Mouse (Mus musculus) lung, postnatal 14 days (tissue): ENCODE measurements at regions not wholly inside any gene's neighbourhood (a gene's known extent, or its start where the extent isn't known, plus 50 kb on each side); places are given as distances from the start of the nearest gene placed in this dataset.
A peak's percentile ranks its signal among the peaks of the same experiment; 100 is the strongest.
"Not testable (repeated sequence)": the region's sequence is repeated elsewhere in the genome, so short reads cannot be mapped to it uniquely, and the experiment has no call there.

Experiments
- DNase-seq: peaks from one replicate; pipeline ENCODE4 v3.0.0; 2021

DNA sequence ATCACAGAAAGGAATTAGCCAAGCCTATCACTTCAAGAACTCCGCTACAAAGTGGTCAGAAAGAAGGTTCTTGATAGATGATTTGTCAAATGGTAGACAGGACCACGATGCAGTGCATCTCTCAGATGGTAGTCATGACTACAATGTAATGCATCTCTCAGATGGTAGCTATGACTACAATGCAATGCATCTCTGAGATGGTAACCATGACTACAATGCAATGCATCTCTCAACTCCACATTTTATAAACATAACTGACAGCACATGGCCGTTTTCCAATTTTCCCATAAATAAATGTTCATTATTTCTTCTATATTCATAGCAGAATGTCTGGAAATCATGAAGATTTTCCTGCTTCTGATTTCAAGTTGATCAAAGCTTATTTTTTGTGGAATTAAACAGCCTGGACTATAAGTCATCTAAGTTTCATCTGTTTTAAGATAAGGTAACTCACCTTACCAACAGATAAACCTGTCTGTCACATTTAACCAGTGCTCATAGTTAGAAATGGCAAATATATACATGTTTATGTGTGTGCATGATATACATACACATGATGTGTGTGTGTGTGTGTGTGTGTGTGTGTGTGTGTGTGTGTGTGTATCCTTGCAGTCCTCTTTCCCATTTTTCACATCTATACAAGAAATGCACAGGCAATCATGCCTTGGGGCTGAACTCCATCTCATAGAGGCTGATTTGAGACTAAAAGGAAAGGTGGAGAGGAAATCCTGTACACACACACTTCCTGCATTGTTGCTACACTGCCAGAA lies 122.4 kb downstream of the Phf3 start:
- DNase-seq = no peak

DNA sequence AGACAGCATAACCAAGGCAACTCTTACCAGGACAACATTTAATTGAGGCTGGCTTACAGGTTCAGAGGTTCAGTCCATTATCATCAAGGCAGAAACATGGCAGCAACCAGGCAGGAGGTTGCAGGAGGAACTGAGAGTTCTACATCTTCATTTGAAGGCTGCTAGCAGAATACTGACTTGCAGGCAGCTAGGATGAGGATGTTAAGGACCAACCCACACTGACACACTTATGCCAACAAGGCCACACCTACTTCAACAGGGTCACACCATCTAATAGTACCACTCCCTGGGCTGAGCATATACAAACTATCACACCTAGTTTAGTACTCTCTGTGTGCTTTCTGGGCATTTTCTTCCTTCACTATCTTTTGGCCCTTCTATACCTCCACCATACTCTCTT lies 131.8 kb downstream of the Phf3 start:
- DNase-seq = no peak

GRCm38 (mm10) chr1:30740831-30741230 lies 132.9 kb downstream of the Phf3 start:
- peak; percentile 53 for DNase-seq

- DNase-seq = no peak
These were observed 152.2 kb downstream of the Phf3 start for GRCm38 (mm10) chr1:30721519-30721918.

DNA sequence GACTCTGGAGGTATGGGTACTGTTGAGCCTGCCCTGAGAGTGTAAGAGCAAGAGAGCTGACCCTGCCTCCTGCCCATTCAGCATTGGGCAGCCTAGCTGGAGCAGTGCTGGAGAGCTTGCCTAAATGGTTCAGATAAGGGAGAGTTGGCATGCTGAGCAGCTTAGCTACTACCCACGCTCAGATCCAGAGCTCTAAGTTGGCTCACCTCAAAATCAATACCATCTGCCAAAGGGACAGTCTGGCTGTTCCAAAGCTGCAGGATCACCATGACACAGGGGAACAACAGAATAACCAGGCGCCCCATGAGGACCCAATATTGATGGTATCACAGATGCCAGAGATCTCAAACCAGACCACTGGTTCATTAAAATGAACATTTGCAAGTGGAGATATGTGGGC lies 152.9 kb downstream of the Phf3 start:
- DNase-seq = no peak

DNA sequence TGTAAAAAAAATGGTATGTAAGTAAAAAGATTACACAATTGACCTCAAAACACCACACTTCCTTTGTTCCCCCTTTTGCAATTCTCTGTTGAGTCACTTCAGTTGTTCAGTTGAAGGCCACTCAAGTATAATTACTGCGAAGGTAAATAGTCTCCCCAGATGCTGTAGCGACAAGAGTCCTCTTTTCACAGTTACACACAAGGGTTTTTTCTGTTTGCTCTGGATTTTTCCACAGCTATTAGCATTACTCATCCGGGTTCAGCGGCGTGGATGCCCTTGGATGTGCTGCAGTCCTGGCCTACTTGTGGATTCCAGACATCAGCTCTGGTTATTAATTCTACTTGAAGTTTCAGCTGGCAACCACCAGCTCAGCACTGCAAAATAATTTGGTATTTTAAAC lies 155.1 kb downstream of the Phf3 start:
- DNase-seq = peak; percentile 27

DNA sequence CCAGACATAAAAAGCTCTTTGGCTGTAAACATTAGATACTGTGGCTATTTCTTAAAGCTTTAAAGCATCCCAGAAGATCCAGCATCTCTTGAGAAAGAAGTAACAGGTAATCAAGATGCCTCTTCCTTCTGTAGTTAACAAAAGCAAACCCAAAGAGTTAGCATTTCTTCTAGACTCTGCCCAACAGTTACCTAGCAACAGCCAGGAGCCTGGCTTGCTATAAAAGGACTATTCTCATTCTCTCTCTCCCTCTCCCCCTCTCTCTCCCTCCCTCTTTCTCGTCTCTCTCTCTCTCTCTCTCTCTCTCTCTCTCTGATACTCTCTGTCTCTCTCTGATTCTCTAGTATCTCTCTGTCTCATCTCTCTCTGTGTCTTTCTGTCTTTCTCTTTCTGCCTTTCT lies 157.4 kb downstream of the Phf3 start:
- no peak for DNase-seq

DNA sequence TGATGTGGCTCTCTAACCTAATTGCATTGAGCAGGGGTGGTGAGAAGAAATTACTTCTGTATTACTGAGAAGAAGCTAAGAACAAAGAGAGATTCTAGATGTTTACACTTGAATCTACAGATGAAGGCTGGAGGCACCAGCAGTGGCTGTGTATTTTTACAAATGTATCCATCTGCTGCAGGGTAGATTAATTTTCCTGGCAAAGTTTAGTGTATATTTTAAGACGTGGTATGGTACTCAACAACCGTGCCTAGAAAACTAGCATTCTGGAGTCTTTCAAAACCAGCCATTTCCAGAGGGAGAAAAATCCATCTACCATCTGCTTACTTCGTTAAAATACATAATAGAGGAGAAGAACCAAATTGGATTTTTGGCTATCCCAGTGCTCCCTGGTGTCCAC lies 172.6 kb downstream of the Phf3 start:
- DNase-seq = no peak

DNA sequence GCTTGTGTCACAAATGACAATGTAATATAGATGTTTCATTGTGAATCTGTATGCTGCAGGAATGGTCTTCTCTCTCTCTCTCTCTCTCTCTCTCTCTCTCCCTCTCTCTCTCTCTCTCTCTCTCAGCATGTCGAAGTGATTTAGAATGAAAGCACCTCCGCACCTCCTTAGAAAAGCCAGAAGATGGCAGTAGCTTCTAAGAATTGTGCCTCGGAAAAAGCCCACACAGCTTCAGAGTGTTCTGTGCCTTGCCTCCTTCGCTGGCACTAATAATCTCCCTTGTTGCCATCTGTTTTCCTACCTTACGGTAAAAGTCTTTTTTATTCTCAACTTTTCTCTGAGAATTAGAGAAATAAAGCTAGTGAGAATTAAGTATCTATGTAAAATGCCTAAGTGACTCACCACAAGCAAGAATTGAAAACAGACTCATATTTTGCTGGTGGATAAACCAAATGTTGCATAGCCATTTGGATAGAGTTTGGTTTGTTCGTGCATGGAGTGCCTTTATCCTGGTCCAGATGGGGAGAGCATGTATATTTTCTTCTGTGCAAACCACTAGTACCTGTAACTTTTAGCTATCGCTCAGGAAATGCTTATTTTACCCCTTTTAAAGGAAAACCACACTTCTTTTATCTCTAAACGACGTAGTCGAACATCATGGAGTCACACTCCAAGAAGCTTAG lies 173.2 kb downstream of the Phf3 start:
- no peak for DNase-seq

DNA sequence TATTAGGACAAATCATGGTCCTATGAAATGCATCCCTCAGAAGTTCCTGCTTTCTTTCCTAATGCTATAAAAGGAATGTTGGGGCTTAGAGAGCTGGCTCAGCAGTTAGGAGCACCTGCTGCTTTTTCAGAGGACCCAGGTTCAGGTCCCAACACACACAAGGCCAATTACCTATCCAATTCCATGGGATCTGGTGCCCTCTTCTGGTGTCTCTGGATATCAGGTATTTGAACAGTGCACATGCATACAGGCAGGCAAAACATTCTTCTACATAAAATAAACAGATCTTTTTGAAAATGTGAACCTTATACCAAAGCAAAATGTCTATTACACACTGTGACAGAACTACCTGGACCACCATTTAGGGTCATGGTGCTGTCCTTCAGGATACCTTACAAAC lies 177.4 kb downstream of the Phf3 start:
- DNase-seq = no peak

DNA sequence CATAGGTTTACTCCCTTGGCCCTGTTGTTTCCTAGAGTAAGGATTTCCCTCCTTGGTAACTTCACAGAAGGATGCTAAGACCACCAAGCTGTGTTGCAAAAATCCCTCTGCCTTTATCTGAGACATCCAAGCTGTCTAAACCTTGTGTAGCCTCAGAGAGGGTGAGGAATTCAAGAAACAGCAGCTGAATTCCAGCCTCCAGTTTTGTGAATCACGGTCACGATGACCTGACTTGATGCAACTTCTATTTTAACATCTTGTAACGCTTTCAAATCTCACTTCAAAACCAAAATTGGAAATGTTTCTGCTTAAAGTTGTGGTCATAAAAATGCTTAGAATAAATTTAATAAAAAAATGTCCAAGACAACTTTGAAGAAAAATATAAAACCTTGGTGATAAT lies 188.4 kb downstream of the Phf3 start:
- no peak for DNase-seq

- DNase-seq = no peak
These were observed 189.8 kb downstream of the Phf3 start for GRCm38 (mm10) chr1:30683889-30684288.

GRCm38 (mm10) chr1:30639807-30640206 lies 233.9 kb downstream of the Phf3 start:
- DNase-seq = no peak

GRCm38 (mm10) chr1:30632760-30633159 lies 241.0 kb downstream of the Phf3 start:
- no peak for DNase-seq

DNA sequence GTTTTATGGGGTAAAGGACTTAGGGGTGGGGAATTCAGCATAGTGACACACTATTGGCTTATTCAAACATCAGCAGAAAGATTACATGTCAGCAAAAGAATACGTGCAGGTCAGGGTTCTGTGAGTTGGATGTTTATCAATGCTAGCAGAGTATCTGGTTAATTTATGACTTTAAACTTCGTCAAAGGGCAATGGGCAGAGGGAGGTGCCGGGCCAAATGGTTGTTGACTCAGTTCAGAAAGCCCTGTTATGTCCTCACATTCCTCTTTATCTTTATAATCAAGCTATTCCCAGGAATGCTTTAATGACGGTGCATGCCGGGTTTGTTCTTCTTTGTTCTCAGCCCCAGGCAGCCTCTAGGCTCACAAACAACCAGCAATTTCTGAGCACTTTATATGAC lies 245.9 kb downstream of the Phf3 start:
- DNase-seq = not testable (repeated sequence)

- DNase-seq = no peak
These were observed 278.5 kb downstream of the Phf3 start for GRCm38 (mm10) chr1:30595122-30595730.

GRCm38 (mm10) chr1:30594036-30594435 lies 279.7 kb downstream of the Phf3 start:
- no peak for DNase-seq

- DNase-seq = no peak
These were observed 283.0 kb downstream of the Phf3 start for GRCm38 (mm10) chr1:30590721-30591120.

DNA sequence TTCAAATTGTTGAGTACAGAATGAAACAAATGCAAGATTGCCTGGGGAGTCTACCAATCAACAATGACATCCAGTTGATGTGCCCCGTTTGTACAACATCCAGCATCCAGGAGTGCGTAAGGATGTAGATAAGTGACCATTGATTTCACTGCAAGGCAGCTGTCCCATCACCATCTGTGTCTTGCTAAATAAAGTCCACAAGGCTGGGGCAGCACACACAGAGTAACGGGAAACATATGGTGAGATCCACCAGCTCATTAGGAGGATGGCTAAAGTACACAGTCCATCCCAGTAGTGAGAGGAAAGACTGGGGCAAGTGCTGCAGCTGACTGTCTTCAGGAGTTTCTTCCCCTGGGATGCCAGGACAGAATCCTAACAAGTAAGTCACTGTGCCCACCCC lies 284.8 kb downstream of the Phf3 start:
- no peak for DNase-seq

GRCm38 (mm10) chr1:30588336-30588735 lies 285.4 kb downstream of the Phf3 start:
- DNase-seq = no peak

DNA sequence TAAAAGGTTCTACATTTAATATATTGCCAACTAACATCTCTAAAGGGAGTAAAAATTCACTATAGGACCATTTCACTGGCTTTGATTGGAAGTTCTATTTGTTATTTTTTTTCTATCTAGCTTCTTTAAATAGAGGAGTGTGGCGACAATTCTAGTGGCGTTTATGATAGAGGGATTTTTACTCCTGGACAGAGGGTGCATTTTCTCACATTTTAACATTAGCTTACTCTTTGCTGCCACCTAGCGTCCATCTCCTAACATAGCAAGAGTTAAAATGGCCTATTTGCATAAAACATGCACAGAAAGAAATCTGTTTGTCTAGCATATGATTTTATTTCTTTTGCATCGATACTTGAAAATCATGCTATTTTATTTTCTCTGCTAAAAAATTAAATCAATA lies 288.9 kb downstream of the Phf3 start:
- peak; percentile 17 for DNase-seq

GRCm38 (mm10) chr1:30583860-30584259 lies 289.9 kb downstream of the Phf3 start:
- no peak for DNase-seq

DNA sequence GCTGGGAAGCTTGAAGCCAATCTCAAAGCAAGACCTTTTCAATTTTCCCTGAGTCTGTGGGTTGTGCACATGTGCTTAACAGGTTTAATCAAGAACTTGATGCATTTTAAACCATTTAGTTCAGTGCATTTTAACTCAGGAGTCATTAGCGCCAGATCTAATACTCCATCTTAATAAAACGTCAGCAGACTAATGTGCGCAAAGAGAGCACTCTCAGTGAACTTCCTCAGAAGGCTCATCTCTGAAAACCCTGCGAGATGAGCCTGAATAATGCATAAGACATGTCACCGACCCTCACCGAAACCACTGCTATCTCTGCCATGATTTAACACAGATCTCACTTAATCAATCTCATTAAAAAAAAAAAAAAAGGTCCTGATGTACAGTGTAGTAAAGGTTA lies 309.0 kb downstream of the Phf3 start:
- no peak for DNase-seq

DNA sequence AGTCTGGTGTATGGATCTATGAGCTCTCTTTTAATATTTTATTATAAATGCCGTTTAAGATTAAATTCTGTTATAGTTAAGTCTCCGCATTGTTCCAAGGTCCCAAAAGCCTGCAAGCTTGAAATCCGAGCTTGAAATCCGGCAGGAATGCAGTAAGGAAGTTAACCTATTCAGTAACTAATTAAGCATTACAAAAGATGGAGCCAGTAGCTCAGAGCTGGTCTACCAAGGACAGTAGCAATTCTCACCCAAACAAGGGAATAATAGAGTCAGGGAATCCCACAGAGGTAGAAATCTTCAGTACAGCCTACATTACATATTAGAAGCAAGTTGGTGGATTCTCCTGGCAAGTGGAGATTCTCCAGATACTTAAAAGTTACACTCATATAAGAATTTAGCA lies 325.0 kb downstream of the Phf3 start:
- DNase-seq = not testable (repeated sequence)
